Mouse (Mus musculus) gastrocnemius, adult 18-20 months (tissue): ENCODE measurements around the gene Mfge8. TPM values are rescaled to one million over a fixed set of nuclear protein-coding genes. Genes with fewer than 3 reads are reported as not detected.

Experiments used
- DNase-seq: peaks from one replicate; pipeline ENCODE4 v3.0.0; 2021; ENCODE audit warnings: low spot score
- long read RNA-seq, 2 experiments: library from polyadenylated mRNA; stranded (forward); transcript quantifications; one replicate each; pipeline ENCODE4 v2.0.0; 2021
- total RNA-seq, 2 experiments: library from RNA; stranded (reverse); gene quantifications; 2 replicates each; pipeline ENCODE4 v1.2.3; 2021

Gene Mfge8
- 10 to 100 TPM; 36.8 to 51.1 TPM for total RNA-seq
- long read RNA-seq, experiment 1, transcript Mfge8-202 (9 exons, 2,008 nt): major isoform, 35 of 46 reads
- long read RNA-seq, experiment 1, transcript Mfge8-201 (10 exons, 2,125 nt): minor isoform, 5 of 46 reads
- long read RNA-seq, experiment 1, partial matches to known transcripts: 1 of 46 reads
- long read RNA-seq, experiment 1, other reads (novel, unspliced or antisense): 5 of 46 reads
- long read RNA-seq, experiment 2, transcript Mfge8-202 (9 exons, 2,008 nt): major isoform, 41 of 54 reads
- long read RNA-seq, experiment 2, partial matches to known transcripts: 5 of 54 reads
- long read RNA-seq, experiment 2, other reads (novel, unspliced or antisense): 1 of 54 reads

DNA sequence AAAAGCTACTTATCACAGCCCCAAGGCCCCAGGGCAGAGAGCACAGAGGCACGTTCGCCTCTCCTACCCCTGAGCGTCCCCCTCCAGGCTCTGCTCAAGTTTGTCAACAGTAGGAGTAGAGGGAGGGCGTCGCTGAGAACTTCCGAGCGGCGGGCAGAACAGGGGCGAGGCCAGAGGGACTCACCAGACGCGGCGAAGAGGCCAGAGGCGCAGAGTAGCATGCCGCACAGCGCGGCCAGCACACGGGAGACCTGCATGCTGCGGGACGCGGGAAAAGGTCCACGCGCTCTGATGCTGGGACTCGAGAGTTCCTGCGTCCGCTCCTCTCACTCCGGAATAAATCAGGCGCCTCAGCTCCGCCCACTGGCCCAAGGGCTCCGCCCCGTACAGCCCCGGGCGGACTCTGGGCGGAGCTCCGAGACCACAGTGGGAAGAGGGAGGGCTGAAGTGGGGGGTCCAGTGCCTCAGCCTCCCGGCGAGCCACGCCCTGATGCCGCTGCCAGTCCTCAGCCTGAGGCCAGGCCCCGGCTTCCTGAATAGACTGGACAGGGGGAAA, at the start of gene Mfge8:
TSS of gene Mfge8 (minus strand) at position 350 of the 556 bp plus-strand sequence.
- peak; percentile 93 for DNase-seq

GRCm38 (mm10) chr7:79194560-79195413, 45.9 kb upstream of the Mfge8 start:
- no peak for DNase-seq

GRCm38 (mm10) chr7:79193936-79194335, 45.1 kb upstream of the Mfge8 start:
- DNase-seq: no peak

- DNase-seq: no peak
Measured at GRCm38 (mm10) chr7:79191501-79191900, 42.6 kb upstream of the Mfge8 start.

DNA sequence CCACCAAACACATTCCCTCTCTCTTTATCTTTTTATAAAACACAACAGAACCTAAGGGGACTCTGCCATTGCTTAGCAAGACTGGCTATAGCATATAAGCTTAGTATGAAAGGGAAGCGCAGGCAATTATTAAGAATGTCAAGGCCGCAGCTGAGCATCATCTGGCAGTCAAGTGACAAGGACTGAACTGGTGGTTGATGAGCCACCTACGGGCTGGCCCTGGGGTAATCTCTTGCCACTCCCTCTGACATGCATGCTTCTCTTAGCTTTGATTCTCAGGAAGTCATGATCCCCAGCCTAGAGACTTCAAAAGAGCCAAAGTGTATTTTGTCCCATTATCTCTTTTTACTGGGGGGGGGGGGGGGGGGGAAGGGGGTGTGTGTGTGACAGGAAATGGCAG, 41.7 kb upstream of the Mfge8 start:
- DNase-seq: no peak

- DNase-seq: no peak
Measured at GRCm38 (mm10) chr7:79189211-79189610, 40.4 kb upstream of the Mfge8 start.

DNA sequence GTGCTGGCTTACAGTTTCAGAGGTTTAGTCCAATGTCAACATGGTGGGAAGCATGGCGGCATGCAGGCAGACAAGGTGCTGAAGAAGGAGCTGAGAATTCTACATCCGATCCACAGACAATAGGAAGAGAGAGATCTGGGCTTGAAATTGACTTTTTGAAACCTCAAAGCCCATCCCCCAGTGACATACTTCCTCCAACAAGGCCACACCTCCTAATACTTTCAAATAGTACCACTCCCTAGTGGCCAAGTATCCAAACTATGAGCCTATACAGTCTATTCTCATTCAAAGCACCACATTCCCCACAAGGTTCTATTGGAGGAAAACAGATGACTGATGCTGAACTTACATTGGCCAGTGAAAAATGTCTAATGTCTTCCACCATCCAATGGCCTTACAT, 38.7 kb upstream of the Mfge8 start:
- DNase-seq: no peak

DNA sequence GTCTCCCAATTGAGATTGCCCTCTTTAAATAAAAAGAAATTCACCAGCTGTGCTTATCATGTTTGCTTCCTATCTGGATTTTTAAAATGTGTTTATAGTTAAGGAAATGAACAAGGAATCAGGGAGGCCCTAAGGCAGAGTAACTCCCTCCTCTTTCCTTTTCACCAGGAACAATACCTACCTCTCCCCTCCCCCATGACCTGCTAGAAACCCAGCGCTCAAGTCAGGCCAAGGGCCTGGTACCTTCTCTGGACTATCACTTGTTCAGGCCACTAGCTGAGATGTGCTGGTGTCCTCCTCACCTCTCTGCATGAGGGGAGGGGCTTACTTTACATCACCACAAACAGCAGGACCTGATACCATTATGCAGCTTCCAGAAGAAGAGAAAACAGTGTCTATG, 34.6 kb upstream of the Mfge8 start:
- no peak for DNase-seq

GRCm38 (mm10) chr7:79173800-79174199, 24.9 kb upstream of the Mfge8 start:
- DNase-seq: no peak

DNA sequence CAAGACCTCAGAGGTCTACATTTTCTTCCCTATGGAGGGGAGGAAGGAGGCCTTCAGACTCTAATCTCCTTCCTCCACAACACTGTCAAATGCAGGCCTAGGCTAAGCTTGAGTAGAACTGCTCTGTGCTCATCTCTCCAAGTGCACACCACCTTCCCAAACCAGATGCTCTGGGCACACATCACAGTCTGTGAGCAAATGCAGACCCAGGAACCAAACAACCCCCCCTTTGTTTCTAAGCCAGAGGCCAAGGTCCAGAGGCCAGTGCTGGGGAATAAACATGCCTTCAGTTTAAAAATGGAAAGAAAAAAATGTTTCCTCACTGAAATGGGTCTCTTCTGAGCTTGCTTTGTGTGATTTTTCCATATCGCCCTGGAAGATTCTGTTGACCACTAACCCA, 22.9 kb upstream of the Mfge8 start:
- DNase-seq: no peak

DNA sequence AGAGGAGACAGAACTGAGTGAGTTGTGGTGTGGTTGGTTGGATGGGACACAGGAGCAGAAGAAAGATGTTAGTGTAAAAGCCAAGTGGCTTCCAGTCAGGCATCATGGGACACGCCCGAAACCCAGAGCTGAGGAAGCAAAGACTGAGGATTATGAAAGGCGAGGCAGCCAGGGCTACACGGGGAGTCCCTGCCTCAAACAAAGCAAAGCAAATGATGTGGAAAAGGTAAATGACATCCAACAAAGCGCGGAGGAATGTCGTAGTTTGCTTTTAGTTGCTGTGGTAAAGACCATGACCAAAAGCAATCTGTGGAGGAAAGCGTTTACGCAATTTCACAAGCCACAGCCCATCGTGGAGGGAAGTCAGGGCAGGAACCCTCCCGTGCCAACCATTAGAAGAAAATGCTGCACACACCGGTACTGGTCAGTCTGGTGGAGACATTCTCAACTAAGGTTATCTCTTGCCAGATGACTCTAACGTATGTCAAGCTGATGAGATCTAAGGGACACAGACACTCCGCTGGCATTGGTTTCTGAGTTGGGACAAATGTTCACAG, 18.2 kb upstream of the Mfge8 start:
- DNase-seq: no peak

DNA sequence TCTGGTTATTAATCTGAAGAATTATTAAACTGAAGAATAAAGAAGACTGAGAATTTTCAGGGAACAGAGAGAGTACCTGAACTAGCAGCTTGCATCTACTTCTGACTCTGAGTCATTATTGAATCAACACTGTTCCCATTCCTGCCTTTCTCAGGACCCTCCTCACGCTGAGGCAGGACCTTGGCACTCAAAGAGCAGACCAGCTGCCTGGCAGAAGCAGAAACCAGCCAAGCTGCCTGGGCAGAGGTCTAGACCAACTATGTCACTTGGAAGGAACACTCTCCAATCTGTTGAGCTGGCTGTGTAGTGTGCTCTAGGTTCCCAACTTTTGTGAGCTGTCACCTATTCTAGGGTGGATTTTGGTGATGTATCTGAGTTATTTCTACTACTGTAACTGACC, 10.5 kb upstream of the Mfge8 start:
- no peak for DNase-seq

DNA sequence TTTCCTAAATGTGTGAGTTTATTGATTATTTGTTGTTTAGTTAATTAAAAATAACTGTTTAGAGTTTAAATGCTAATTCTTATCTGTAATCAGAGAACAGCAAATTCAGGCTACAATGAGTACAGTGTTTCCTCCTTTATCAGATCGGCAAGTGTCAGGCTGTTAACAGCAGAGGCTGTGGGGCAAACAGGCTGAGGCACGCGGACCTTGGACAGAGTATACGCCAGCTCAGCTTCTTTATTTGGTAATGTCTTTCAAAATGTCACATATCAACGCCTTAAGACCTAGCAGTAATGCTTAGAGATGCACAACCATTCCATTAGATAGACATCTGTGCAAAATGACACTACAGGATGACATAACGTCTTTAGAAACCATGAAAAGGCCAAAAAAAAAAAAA, 662 bp upstream of the Mfge8 start:
- no peak for DNase-seq

GRCm38 (mm10) chr7:79147931-79148653, 768 bp downstream of the Mfge8 start:
- peak; percentile 17 for DNase-seq

GRCm38 (mm10) chr7:79147011-79147837, 1.6 kb downstream of the Mfge8 start:
- DNase-seq: peak; percentile 66

- peak; percentile 74 for DNase-seq
Measured at GRCm38 (mm10) chr7:79140897-79141296, 8.0 kb downstream of the Mfge8 start.

- no peak for DNase-seq
Measured at GRCm38 (mm10) chr7:79139891-79140591, 8.8 kb downstream of the Mfge8 start.

DNA sequence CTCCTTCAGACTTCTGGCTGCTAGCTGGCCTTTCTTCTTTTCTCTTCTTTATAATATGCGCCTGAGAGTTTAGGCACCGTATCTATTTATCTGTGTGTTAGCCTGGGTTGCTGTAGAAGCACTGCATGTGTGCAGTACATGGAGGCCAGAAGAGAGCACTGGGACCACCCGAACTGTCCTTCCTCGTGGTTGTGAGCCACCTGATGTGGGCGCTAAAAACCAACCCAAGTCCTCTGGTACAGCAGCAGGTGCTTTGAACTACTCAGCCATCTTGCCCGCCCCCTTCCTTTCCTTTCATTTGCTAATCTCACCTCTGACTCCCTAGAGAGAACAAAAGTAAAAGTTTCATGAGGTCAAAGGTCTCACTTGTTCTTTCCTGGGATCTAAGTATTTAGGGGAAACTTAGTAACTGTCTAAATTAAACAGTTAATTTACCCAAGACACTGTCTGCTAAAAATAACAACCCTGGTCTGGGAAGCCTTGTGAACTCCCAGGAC, 9.5 kb downstream of the Mfge8 start:
- DNase-seq: no peak

DNA sequence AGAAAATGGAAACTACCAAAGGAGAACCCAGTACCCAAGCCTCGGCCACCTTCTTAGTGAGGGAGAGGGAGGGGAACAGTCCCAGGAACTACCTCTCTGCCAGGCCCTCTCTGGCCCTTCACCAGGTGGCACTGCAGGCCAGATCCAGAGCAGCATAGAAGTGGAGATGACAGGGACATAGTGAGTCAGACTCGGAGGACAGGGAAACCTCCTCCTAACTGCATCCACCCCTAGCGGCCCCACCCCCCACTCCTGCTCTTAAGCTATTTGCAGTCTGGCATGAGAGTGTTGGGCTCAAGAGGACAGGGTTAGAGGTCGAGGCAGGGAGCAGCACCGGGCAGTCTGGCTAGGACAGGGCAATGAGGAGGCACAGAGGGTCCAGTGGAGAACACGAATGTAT, 15.5 kb downstream of the Mfge8 start:
- no peak for DNase-seq
